Mouse (Mus musculus): Measurements from ENCODE around the gene Csf3r.
"Not testable (repeated sequence)": the region's sequence is repeated elsewhere in the genome, so short reads cannot be mapped to it uniquely, and the experiment has no call there.

Csf3r gene

GRCm38 (mm10) chr4:126024303-126024900, at the start of gene Csf3r:
TSS of gene Csf3r (plus strand) at chr4:126024550.
- DNase-seq (ENCODE audit: low read depth, low spot score): no peak

GRCm38 (mm10) chr4:125977768-125978167, 46.6 kb upstream of the Csf3r start:
- DNase-seq (ENCODE audit: low read depth, low spot score): peak; percentile 72

- no peak for DNase-seq (ENCODE audit: low read depth, low spot score)
Observed at GRCm38 (mm10) chr4:125983279-125983678, 41.1 kb upstream of the Csf3r start.

- DNase-seq (ENCODE audit: low read depth, low spot score): not testable (repeated sequence)
Observed at GRCm38 (mm10) chr4:125985703-125986102, 38.6 kb upstream of the Csf3r start.

- no peak for DNase-seq (ENCODE audit: low read depth, low spot score)
Observed at GRCm38 (mm10) chr4:125987071-125987470, 37.3 kb upstream of the Csf3r start.

- no peak for DNase-seq (ENCODE audit: low read depth, low spot score)
Observed at GRCm38 (mm10) chr4:125989061-125989460, 35.3 kb upstream of the Csf3r start.

GRCm38 (mm10) chr4:125990143-125990542, 34.2 kb upstream of the Csf3r start:
- DNase-seq (ENCODE audit: low read depth, low spot score): peak; percentile 87

- peak; percentile 88 for DNase-seq (ENCODE audit: low read depth, low spot score)
Observed at GRCm38 (mm10) chr4:125992206-125992605, 32.1 kb upstream of the Csf3r start.

GRCm38 (mm10) chr4:125992906-125993305, 31.4 kb upstream of the Csf3r start:
- DNase-seq (ENCODE audit: low read depth, low spot score): no peak

GRCm38 (mm10) chr4:125996576-125996975, 27.8 kb upstream of the Csf3r start:
- peak; percentile 64 for DNase-seq (ENCODE audit: low read depth, low spot score)

- peak; percentile 55 for DNase-seq (ENCODE audit: low read depth, low spot score)
Observed at GRCm38 (mm10) chr4:125997826-125998225, 26.5 kb upstream of the Csf3r start.

- peak; percentile 78 for DNase-seq (ENCODE audit: low read depth, low spot score)
Observed at GRCm38 (mm10) chr4:126001311-126002199, 22.8 kb upstream of the Csf3r start.

- DNase-seq (ENCODE audit: low read depth, low spot score): no peak
Observed at GRCm38 (mm10) chr4:126017676-126018332, 6.5 kb upstream of the Csf3r start.

- DNase-seq (ENCODE audit: low read depth, low spot score): no peak
Observed at GRCm38 (mm10) chr4:126018966-126019538, 5.3 kb upstream of the Csf3r start.

GRCm38 (mm10) chr4:126025801-126026200, 1.5 kb downstream of the Csf3r start:
- DNase-seq (ENCODE audit: low read depth, low spot score): no peak

GRCm38 (mm10) chr4:126027980-126028379, 3.6 kb downstream of the Csf3r start:
- no peak for DNase-seq (ENCODE audit: low read depth, low spot score)

- DNase-seq (ENCODE audit: low read depth, low spot score): no peak
Observed at GRCm38 (mm10) chr4:126029042-126029441, 4.7 kb downstream of the Csf3r start.

- no peak for DNase-seq (ENCODE audit: low read depth, low spot score)
Observed at GRCm38 (mm10) chr4:126030705-126031104, 6.4 kb downstream of the Csf3r start.

GRCm38 (mm10) chr4:126035413-126035812, 11.1 kb downstream of the Csf3r start:
- DNase-seq (ENCODE audit: low read depth, low spot score): no peak

GRCm38 (mm10) chr4:126046851-126047585, 22.7 kb downstream of the Csf3r start, which contains the start of gene Mrps15:
TSS of gene Mrps15 (plus strand) at chr4:126046925.
- peak; percentile 95 for DNase-seq (ENCODE audit: low read depth, low spot score)

GRCm38 (mm10) chr4:126051617-126052016, 27.3 kb downstream of the Csf3r start:
- no peak for DNase-seq (ENCODE audit: low read depth, low spot score)
